Mouse (Mus musculus): Measurements from ENCODE around the gene Bcl6. TPM values are rescaled to one million over a fixed set of nuclear protein-coding genes. Genes with fewer than 3 reads are reported as not detected.

Bcl6 gene
- polyA plus RNA-seq, 1 experiment from 2014 or later: 0.49 TPM

Other genes starting within 250 kb of the Bcl6 start
- gene Sst, start 97.9 kb downstream of the Bcl6 start, polyA plus RNA-seq (2014; fragmentation: Nextera tagmentation; extraction: Ambion mirVana): not detected in 2 replicates
- gene Rtp2, start 56.5 kb downstream of the Bcl6 start, polyA plus RNA-seq (2014; fragmentation: Nextera tagmentation; extraction: Ambion mirVana): not detected in 2 replicates
- not detected in 2 replicates for gene Gm37419, start 370 bp downstream of the Bcl6 start, polyA plus RNA-seq (2014; fragmentation: Nextera tagmentation; extraction: Ambion mirVana)

Data from heart, embryonic 14.5 days (tissue).